In genomic region chr15:85808031-85808430, GRCm38 (mm10) we compare ENCODE assay signal across 14 mouse cellular contexts. TPM values are rescaled to one million over a fixed set of nuclear protein-coding genes. Genes with fewer than 3 reads are reported as not detected.
"Had no signal": no experiment of that assay in that cellular context is flagged by ENCODE, and none has a peak within 500 bp of the region (broad histone marks: within the 10 kb centered on the region; RNA-seq: fewer than 3 reads in every experiment).

No protein-coding gene starts in this region.

- DNase-seq: kidney, postnatal 4 days; left cerebral cortex, postnatal 4 days; lung, adult 18-20 months; lung, postnatal 36 days; midbrain, embryonic 14.5 days had no signal

- H3K27ac ChIP-seq: kidney, postnatal 0 days; layer of hippocampus, adult 2 months; limb, embryonic 13.5 days; liver, embryonic 14.5 days; neural tube, embryonic 12.5 days; stomach, postnatal 0 days had no signal

- H3K4me2 ChIP-seq: limb, embryonic 13.5 days; neural tube, embryonic 12.5 days had no signal

- ATAC-seq: intestine, postnatal 0 days had no signal

- H3K9ac ChIP-seq: limb, embryonic 13.5 days; liver, embryonic 14.5 days; neural tube, embryonic 12.5 days had no signal

- H3K4me3 ChIP-seq: layer of hippocampus, adult 2 months; limb, embryonic 13.5 days; myocyte; neural tube, embryonic 12.5 days had no signal

- H3K9me3 ChIP-seq: limb, embryonic 13.5 days; neural tube, embryonic 12.5 days had no signal

- H3K27me3 ChIP-seq: limb, embryonic 13.5 days; neural tube, embryonic 12.5 days had no signal

- H3K36me3 ChIP-seq: limb, embryonic 13.5 days; neural tube, embryonic 12.5 days had no signal

RNA-seq across cellular contexts. Expression of gene Pkdrej, which starts 13.5 kb away (rescaled TPM):
- total RNA-seq: neutrophil, adult 5-6 weeks had no signal
- polyA plus RNA-seq: myocyte had no signal
